Mouse (Mus musculus) thymus, postnatal 0 days (tissue): ENCODE measurements at regions not wholly inside any gene's neighbourhood (a gene's known extent, or its start where the extent isn't known, plus 50 kb on each side); places are given as distances from the start of the nearest gene placed in this dataset.

Experiments
- DNase-seq: peaks from one replicate; pipeline ENCODE4 v3.0.0-alpha.2; 2015; ENCODE audit warnings: low spot score

GRCm38 (mm10) chr19:6645912-6646311, 103.1 kb upstream of the Slc22a12 start:
- DNase-seq = no peak

- no peak for DNase-seq
Observed at GRCm38 (mm10) chr19:6644871-6645270, 102.0 kb upstream of the Slc22a12 start.

- no peak for DNase-seq
Observed at GRCm38 (mm10) chr19:6639681-6640080, 96.8 kb upstream of the Slc22a12 start.

- no peak for DNase-seq
Observed at GRCm38 (mm10) chr19:6633400-6633799, 90.6 kb upstream of the Slc22a12 start.

GRCm38 (mm10) chr19:6631817-6632216, 89.0 kb upstream of the Slc22a12 start:
- no peak for DNase-seq

GRCm38 (mm10) chr19:6630613-6630940, 87.7 kb upstream of the Slc22a12 start:
- no peak for DNase-seq

GRCm38 (mm10) chr19:6629911-6630612, 87.2 kb upstream of the Slc22a12 start:
- no peak for DNase-seq

- no peak for DNase-seq
Observed at GRCm38 (mm10) chr19:6625574-6625973, 82.7 kb upstream of the Slc22a12 start.

GRCm38 (mm10) chr19:6621023-6621422, 78.2 kb upstream of the Slc22a12 start:
- no peak for DNase-seq

- no peak for DNase-seq
Observed at GRCm38 (mm10) chr19:6619546-6619945, 76.7 kb upstream of the Slc22a12 start.

- no peak for DNase-seq
Observed at GRCm38 (mm10) chr19:6616659-6617058, 73.8 kb upstream of the Slc22a12 start.

- DNase-seq = no peak
Observed at GRCm38 (mm10) chr19:6612441-6612840, 69.6 kb upstream of the Slc22a12 start.

GRCm38 (mm10) chr19:6611921-6612320, 69.1 kb upstream of the Slc22a12 start:
- no peak for DNase-seq

- DNase-seq = no peak
Observed at GRCm38 (mm10) chr19:6610715-6611114, 67.9 kb upstream of the Slc22a12 start.

GRCm38 (mm10) chr19:6610051-6610450, 67.2 kb upstream of the Slc22a12 start:
- no peak for DNase-seq

GRCm38 (mm10) chr19:6607501-6607900, 64.7 kb upstream of the Slc22a12 start:
- DNase-seq = no peak

GRCm38 (mm10) chr19:6606667-6607066, 63.8 kb upstream of the Slc22a12 start:
- no peak for DNase-seq

- DNase-seq = no peak
Observed at GRCm38 (mm10) chr19:6604702-6605101, 61.9 kb upstream of the Slc22a12 start.

- no peak for DNase-seq
Observed at GRCm38 (mm10) chr19:6600873-6601530, 58.2 kb upstream of the Slc22a12 start.

- no peak for DNase-seq
Observed at GRCm38 (mm10) chr19:6599281-6599680, 56.4 kb upstream of the Slc22a12 start.

GRCm38 (mm10) chr19:6598186-6598585, 55.4 kb upstream of the Slc22a12 start:
- no peak for DNase-seq

GRCm38 (mm10) chr19:6595801-6596200, 53.0 kb upstream of the Slc22a12 start:
- DNase-seq = no peak
